Mouse (Mus musculus) megakaryocyte, embryonic 14.5 days (primary cell): ENCODE data around the gene Arl3.

Experiments
- FLI1 ChIP-seq: IDR thresholded peaks from 2 replicates; pipeline ENCODE4 v1.6.1; 2012; ENCODE audit warnings: low read length, inconsistent platforms, mixed read lengths
- GATA1 ChIP-seq: IDR thresholded peaks from 3 replicates; pipeline ENCODE4 v1.6.1; 2012; ENCODE audit warnings: mixed read lengths, low read length, inconsistent platforms, borderline replicate concordance

DNA sequence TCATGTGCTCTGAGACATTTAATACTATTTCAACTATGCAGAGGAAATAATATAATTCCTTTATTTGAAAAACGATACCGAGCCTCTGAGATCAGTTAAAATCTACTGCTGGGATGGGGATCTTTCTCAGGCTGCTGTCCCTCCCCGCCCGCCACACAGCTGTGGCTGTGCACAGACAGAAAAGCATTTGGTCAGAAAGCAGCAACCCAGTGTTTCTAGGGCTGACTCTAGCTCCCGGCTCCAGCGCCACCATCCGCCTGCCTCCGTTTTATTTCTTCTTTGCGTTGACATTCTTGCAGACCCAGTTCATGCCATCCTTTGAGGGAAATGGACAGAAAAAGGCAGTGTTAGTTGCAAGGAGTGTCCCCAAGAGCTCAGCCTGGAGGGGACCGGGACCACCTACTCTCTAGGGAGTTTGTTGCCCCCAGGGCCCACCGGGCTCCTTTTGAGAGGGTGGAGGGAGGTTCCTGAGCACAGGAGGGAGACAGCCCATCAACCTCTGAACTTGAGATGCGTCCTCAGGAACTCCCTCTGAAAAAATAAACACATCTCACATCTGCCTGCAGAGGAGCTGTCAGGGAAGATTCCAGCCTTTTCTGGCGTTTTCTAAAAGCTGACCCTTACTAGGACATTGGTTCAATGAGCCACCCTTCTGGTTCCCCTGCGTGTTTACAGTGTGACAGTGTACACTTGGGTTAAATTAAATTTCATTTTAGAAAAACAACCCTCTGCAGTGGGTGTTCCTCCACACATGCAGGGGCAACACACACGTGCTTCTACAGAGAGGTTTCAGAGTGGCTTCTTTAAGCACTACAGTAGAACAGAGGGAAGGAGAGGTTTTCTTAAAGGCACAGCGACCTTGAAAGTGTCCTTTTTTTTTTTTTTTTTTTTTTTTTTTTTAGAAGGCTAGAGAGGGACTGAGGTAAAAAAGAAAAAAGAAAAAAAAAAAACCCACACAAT lies 41.6 kb downstream of the Arl3 start:
- TF ChIP-seq GATA1, result no peak
- TF ChIP-seq FLI1, result no peak
